Mouse (Mus musculus): ENCODE results near the gene Cdh23.

DNA sequence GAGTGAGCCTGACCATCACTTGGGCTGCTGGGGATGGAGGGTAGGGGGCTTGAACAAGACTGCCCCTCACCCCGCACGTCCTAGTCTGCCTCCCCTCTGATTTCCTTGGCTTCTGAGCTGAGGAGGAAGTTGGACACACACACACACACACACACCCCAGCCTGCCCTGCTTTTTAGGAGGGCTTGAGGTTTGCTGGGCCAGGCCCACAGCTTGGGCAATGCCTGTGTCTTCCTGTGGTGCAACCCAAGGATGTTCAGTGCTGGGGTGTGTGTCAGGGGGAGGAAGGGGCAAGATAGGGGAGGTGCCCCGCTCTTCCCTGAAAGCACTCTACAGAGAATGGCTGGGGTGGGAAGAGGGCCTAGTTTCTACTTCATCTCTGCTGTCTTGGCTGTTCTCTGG lies 352.2 kb downstream of the Cdh23 start:
- TF ChIP-seq CTCF (IDR thresholded peaks at IDR 0.05; ENCODE audit: control insufficient read depth, insufficient read depth, insufficient read length) = no peak
- TF ChIP-seq CEBPB (IDR thresholded peaks at IDR 0.05; ENCODE audit: low read depth) = no peak
- TF ChIP-seq USF1 (IDR thresholded peaks at IDR 0.05; ENCODE audit: low read depth) = no peak

All from C2C12 (cell line).